Mouse (Mus musculus) lung, adult 2 months (tissue): Measurements from ENCODE around the gene Mid1.
"Not testable (repeated sequence)": the region's sequence is repeated elsewhere in the genome, so short reads cannot be mapped to it uniquely, and the experiment has no call there.

Experiments used
- CTCF ChIP-seq: fragments of 200-500 bp; IDR thresholded peaks from 2 replicates; pipeline ENCODE4 v1.5.1; 2011; ENCODE audit warnings: mild to moderate bottlenecking, low read length, control low read depth; ENCODE audit not compliant: insufficient read depth
- POLR2A ChIP-seq: fragments of 200-500 bp; IDR thresholded peaks from 2 replicates; pipeline ENCODE4 v1.6.1; 2011; ENCODE audit warnings: low read depth, mild to moderate bottlenecking, control low read depth, low read length, borderline replicate concordance; ENCODE audit errors: extremely low read depth

- TF ChIP-seq CTCF, POLR2A: not testable (repeated sequence)
Measured at GRCm38 (mm10) chrX:169989219-169989595, 304.2 kb downstream of the Mid1 start.
